Mouse (Mus musculus) liver, adult 2 months (tissue): ENCODE data around the gene Rfpl4b.

Source experiments
- CTCF ChIP-seq: fragments of 200-500 bp; IDR thresholded peaks from 2 replicates; pipeline ENCODE4 v1.5.1; 2011; ENCODE audit warnings: low read depth, low read length, control low read depth
- POLR2A ChIP-seq: fragments of 200-500 bp; IDR thresholded peaks from 2 replicates; pipeline ENCODE4 v1.6.1; 2011; ENCODE audit warnings: low read length, control low read depth; ENCODE audit not compliant: insufficient read depth; ENCODE audit errors: extremely low read depth

DNA sequence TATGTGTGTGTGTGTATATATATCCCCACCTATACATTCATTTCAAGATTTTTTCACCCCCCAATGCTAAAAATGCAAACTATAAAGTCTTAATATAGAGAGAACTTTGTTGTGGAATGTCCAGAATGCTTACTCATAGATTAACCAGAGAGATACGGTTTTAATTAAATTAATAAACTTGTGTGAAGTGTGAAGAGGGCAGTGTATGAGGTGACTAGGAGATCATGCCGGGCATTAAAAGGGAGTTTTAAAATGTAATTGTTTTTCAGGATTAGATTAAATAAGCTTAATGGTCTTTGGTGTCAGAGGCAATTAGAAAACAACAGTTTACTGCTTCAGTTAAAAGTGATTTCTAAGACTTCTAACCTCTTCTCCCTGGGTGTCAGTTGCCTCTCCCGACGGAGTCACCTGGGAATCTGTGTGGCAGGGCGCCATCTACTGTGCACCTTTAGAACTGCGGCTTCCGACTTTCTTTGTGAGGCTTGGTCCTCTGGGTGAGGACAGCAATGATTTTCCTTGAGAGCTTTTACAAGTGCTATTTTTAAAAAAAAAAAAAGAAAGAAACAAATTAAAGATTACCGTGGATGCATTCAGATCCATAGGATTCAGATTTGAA is 27.4 kb upstream of the Rfpl4b start:
- TF ChIP-seq CTCF (peak; percentile 93), POLR2A (no peak)
